Mouse (Mus musculus): Measurements from ENCODE around the gene Acadsb. TPM values are rescaled to one million over a fixed set of nuclear protein-coding genes. Genes with fewer than 3 reads are reported as not detected.

Gene Acadsb
- total RNA-seq, 2 experiments from 2014 or later, result 81.1 to 84.4 TPM

- no peak for DNase-seq
Observed at GRCm38 (mm10) chr7:131465735-131466134, 55.3 kb downstream of the Acadsb start.

- no peak for DNase-seq
Observed at GRCm38 (mm10) chr7:131467312-131467711, 56.9 kb downstream of the Acadsb start.

GRCm38 (mm10) chr7:131469506-131469905 lies 59.1 kb downstream of the Acadsb start:
- DNase-seq, result no peak

- DNase-seq, result no peak
Observed at GRCm38 (mm10) chr7:131471551-131471950, 61.1 kb downstream of the Acadsb start.

GRCm38 (mm10) chr7:131477140-131477539 lies 66.7 kb downstream of the Acadsb start:
- no peak for DNase-seq

GRCm38 (mm10) chr7:131478403-131478802 lies 68.0 kb downstream of the Acadsb start:
- no peak for DNase-seq

Other genes with a start within 250 kb of the Acadsb start
- under 1 TPM in 1 of 2 experiments, not detected in 1; 0.05 TPM for gene 5430419D17Rik, start 236.2 kb upstream of the Acadsb start, total RNA-seq (2021)
- gene Cuzd1, start 88.3 kb upstream of the Acadsb start, total RNA-seq (2021), result not detected
- gene Fam24b, start 81.1 kb upstream of the Acadsb start, total RNA-seq (2021), result not detected
- gene Fam24a, start 76.7 kb upstream of the Acadsb start, total RNA-seq (2021), result not detected
- 10 to 100 TPM; 24.0 to 29.3 TPM for gene 2310057M21Rik, start 47.8 kb upstream of the Acadsb start, total RNA-seq (2021)
- 10 to 100 TPM; 50.0 to 56.9 TPM for gene Pstk, start 39.5 kb upstream of the Acadsb start, total RNA-seq (2021)
- gene Ikzf5, start 80 bp upstream of the Acadsb start, total RNA-seq (2021), result 10 to 100 TPM; 50.9 to 53.3 TPM
- not detected for gene Hmx3, start 132.3 kb downstream of the Acadsb start, total RNA-seq (2021)
- gene Hmx2, start 138.2 kb downstream of the Acadsb start, total RNA-seq (2021), result not detected
- 10 to 100 TPM; 57.4 to 61.9 TPM for gene Bub3, start 149.6 kb downstream of the Acadsb start, total RNA-seq (2021)

All from layer of hippocampus, postnatal 36 days (tissue).